Mouse (Mus musculus) liver, embryonic 11.5 days (tissue): Measurements from ENCODE around the gene Dst. TPM values are rescaled to one million over a fixed set of nuclear protein-coding genes. Genes with fewer than 3 reads are reported as not detected.

Experiments used
- ATAC-seq: fragments of 200-750 bp; cut with Nextera tagmentation; replicated peaks from 2 replicates; pipeline ENCODE4 v1.8.0; 2017; ENCODE audit warnings: moderate number of reproducible peaks, mild to moderate bottlenecking, moderate TSS enrichment, moderate library complexity; ENCODE audit not compliant: low FRiP score
- DNase-seq: peaks from one replicate; pipeline ENCODE4 v3.0.0-alpha.2; 2017; ENCODE audit warnings: low spot score
- H3K27ac ChIP-seq: fragments of 300-500 bp; sonication (generic); 2 replicates; pipeline ENCODE4 v1.5.1; 2014; ENCODE audit warnings: mild to moderate bottlenecking, low read depth, low read length, control low read depth
- H3K27me3 ChIP-seq: fragments of 300-500 bp; sonication (generic); replicated peaks from 2 replicates; pipeline ENCODE4 v1.6.1; 2014; ENCODE audit warnings: low read length, mixed read lengths; ENCODE audit not compliant: control insufficient read depth, insufficient read depth
- H3K36me3 ChIP-seq: fragments of 300-500 bp; sonication (generic); 2 replicates; pipeline ENCODE4 v1.6.1; 2014; ENCODE audit warnings: mild to moderate bottlenecking, low read length, moderate library complexity, mixed read lengths; ENCODE audit not compliant: control insufficient read depth, insufficient read depth
- H3K4me1 ChIP-seq: fragments of 300-500 bp; sonication (generic); replicated peaks from 2 replicates; pipeline ENCODE4 v1.6.1; 2014; ENCODE audit warnings: low read length, mixed read lengths; ENCODE audit not compliant: control insufficient read depth, insufficient read depth
- H3K4me2 ChIP-seq: fragments of 300-500 bp; sonication (generic); 2 replicates; pipeline ENCODE4 v1.6.1; 2014; ENCODE audit warnings: mild to moderate bottlenecking, control low read depth, moderate library complexity
- H3K4me3 ChIP-seq: fragments of 300-500 bp; sonication (generic); 2 replicates; pipeline ENCODE4 v1.5.1; 2014; ENCODE audit warnings: low read depth, low read length, control low read depth
- H3K9ac ChIP-seq: fragments of 300-500 bp; sonication (generic); 2 replicates; pipeline ENCODE4 v1.6.1; 2014; ENCODE audit warnings: low read depth, low read length, control low read depth
- H3K9me3 ChIP-seq: fragments of 300-500 bp; sonication (generic); 2 replicates; pipeline ENCODE4 v1.6.1; 2016; ENCODE audit warnings: low read length, inconsistent platforms, mixed read lengths; ENCODE audit not compliant: control insufficient read depth
- WGBS: fragments of 180-500 bp; shearing (Covaris S2); extraction: QIAGEN DNeasy Blood & Tissue Kit; methylation state at CpG from one replicate; pipeline ENCODE4 v1.1.7; 2014; 5-methylcytosine and 5-hydroxymethylcytosine counted together
- polyA plus RNA-seq: library from polyadenylated mRNA; unstranded; fragments of >200 nt; fragmentation: Nextera tagmentation; extraction: Ambion mirVana; gene quantifications from 2 replicates; pipeline ENCODE4 v1.2.1, GENCODE M21; 2014

The Dst gene
- polyA plus RNA-seq, 1 experiment from 2014 or later, result 9.4 TPM

GRCm38 (mm10) chr1:34070991-34071639 is 163.1 kb downstream of the Dst start:
- no peaks in the 10 kb centered on the region for H3K36me3 ChIP-seq
- no peaks in the 10 kb centered on the region for H3K27me3 ChIP-seq
- no peak for DNase-seq
- H3K4me3 ChIP-seq, result no peak overlapping the region
- H3K4me1 ChIP-seq, result peaks cover 4% of the 10 kb centered on the region
- H3K4me2 ChIP-seq, result no peak overlapping the region
- WGBS, result 77% methylated on average over 6 of the region's 6 CpGs
- ATAC-seq, result no peak
- H3K9ac ChIP-seq, result no peak overlapping the region
- H3K27ac ChIP-seq, result no peak overlapping the region
- no peaks in the 10 kb centered on the region for H3K9me3 ChIP-seq

DNA sequence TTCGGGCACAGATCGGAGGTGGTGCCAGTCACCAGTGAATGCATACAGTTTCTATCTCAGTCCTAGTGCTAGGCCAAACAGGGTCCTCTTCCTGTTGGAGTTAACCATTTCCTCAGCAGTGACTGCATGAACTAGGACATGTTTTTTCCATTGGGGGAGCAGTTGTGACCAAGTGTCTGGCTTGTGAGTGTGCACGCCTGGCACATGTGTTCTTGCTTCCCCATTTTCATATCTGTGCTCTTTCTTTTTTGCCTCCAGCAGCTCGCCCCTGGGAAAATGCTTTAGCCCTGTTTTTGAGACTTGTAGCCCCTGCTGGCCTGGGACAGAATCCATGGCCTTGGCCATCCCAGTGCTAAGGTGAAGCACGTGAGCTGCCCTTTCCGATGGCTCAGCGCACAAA is 164.2 kb downstream of the Dst start:
- 70% methylated on average over 7 of the region's 7 CpGs for WGBS
- H3K36me3 ChIP-seq, result no peaks in the 10 kb centered on the region
- no peaks in the 10 kb centered on the region for H3K9me3 ChIP-seq
- no peak overlapping the region for H3K27ac ChIP-seq
- H3K9ac ChIP-seq, result no peak overlapping the region
- no peak for DNase-seq
- H3K4me1 ChIP-seq, result peaks cover 4% of the 10 kb centered on the region
- ATAC-seq, result no peak
- no peaks in the 10 kb centered on the region for H3K27me3 ChIP-seq
- H3K4me3 ChIP-seq, result no peak overlapping the region
- no peak overlapping the region for H3K4me2 ChIP-seq

- H3K4me1 ChIP-seq, result peaks cover 4% of the 10 kb centered on the region
- H3K9ac ChIP-seq, result no peak overlapping the region
- no peaks in the 10 kb centered on the region for H3K9me3 ChIP-seq
- no peak overlapping the region for H3K4me2 ChIP-seq
- no peaks in the 10 kb centered on the region for H3K27me3 ChIP-seq
- H3K27ac ChIP-seq, result no peak overlapping the region
- no peak for DNase-seq
- 56% methylated on average over 10 of the region's 10 CpGs for WGBS
- no peaks in the 10 kb centered on the region for H3K36me3 ChIP-seq
- no peak; the same call in 1 of the 2 replicates for ATAC-seq
- no peak overlapping the region for H3K4me3 ChIP-seq
Measured at GRCm38 (mm10) chr1:34073436-34074169, 165.6 kb downstream of the Dst start.

- Histone ChIP-seq H3K4me1 (peaks cover 4% of the 10 kb centered on the region), H3K27me3 (no peaks in the 10 kb centered on the region), H3K9me3 (no peaks in the 10 kb centered on the region), H3K36me3 (no peaks in the 10 kb centered on the region), H3K4me3 (no peak overlapping the region), H3K9ac (no peak overlapping the region), H3K27ac (no peak overlapping the region), H3K4me2 (no peak overlapping the region)
- WGBS, result 43% methylated on average over 15 of the region's 15 CpGs
- DNase-seq (no peak), ATAC-seq (no peak)
Measured at GRCm38 (mm10) chr1:34074245-34075187, 166.5 kb downstream of the Dst start.

GRCm38 (mm10) chr1:34076701-34077421 is 168.8 kb downstream of the Dst start:
- WGBS, result 9% methylated on average over 12 of the region's 12 CpGs
- Histone ChIP-seq H3K9me3 (no peaks in the 10 kb centered on the region), H3K9ac (no peak overlapping the region), H3K4me3 (no peak overlapping the region), H3K36me3 (no peaks in the 10 kb centered on the region), H3K27me3 (no peaks in the 10 kb centered on the region), H3K4me2 (peak overlapping the region; percentile 40), H3K4me1 (peaks cover 4% of the 10 kb centered on the region), H3K27ac (no peak overlapping the region)
- DNase-seq (no peak), ATAC-seq (no peak)

DNA sequence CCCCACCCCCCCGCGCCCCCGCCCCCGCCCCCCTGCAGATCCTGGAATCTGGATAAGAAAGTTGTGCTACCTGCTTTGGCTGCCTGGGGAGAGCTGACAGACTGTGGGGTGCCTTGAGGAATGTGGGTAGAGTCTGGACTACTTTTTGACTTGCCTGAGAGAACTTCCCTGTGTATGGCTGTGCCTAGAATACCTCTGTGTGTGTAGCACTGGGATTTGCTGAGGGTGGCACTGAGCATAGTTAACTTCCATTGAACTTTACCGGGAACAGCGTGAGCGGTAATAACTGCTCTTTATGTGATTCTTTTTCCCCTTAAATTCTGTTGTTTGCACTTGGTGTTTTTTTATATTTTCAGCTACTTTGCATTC is 169.4 kb downstream of the Dst start:
- Histone ChIP-seq H3K27ac (no peak overlapping the region), H3K4me1 (peaks cover 4% of the 10 kb centered on the region), H3K36me3 (no peaks in the 10 kb centered on the region), H3K4me3 (no peak overlapping the region), H3K27me3 (no peaks in the 10 kb centered on the region), H3K9me3 (no peaks in the 10 kb centered on the region), H3K4me2 (peak overlapping the region; percentile 40; the same call in 1 of the 2 replicates), H3K9ac (no peak overlapping the region)
- WGBS, result 23% methylated on average over 7 of the region's 7 CpGs
- ATAC-seq (no peak), DNase-seq (no peak)

DNA sequence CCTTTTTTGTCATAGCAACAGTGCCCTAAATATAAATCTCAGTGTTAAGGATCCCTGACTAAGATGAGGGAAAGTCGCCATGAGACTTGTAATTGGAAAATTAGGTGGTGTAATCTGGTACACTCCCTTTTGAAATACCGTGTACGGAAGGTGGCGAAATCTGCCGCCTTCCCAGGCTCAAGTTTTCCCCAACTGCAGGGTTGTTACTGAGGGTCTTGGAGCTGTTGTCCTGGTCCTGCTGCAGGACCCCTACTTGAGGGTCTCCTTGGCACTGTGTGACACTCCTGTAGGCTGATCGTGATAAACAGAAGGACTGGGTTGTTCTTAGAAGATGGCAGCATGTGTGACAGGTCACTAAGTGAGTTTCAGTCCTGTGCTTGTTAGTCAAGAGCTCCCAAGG is 169.9 kb downstream of the Dst start:
- Histone ChIP-seq H3K27me3 (no peaks in the 10 kb centered on the region), H3K4me1 (peaks cover 4% of the 10 kb centered on the region), H3K27ac (no peak overlapping the region), H3K4me2 (no peak overlapping the region), H3K36me3 (no peaks in the 10 kb centered on the region), H3K4me3 (no peak overlapping the region), H3K9me3 (no peaks in the 10 kb centered on the region), H3K9ac (no peak overlapping the region)
- no peak for ATAC-seq
- no peak for DNase-seq
- 73% methylated on average over 6 of the region's 6 CpGs for WGBS

- Histone ChIP-seq H3K4me2 (no peak overlapping the region), H3K4me1 (no peaks in the 10 kb centered on the region), H3K27me3 (no peaks in the 10 kb centered on the region), H3K9me3 (peaks cover 3% of the 10 kb centered on the region; the same call in 1 of the 2 replicates), H3K9ac (no peak overlapping the region), H3K27ac (no peak overlapping the region), H3K36me3 (no peaks in the 10 kb centered on the region), H3K4me3 (no peak overlapping the region)
- 85% methylated on average over 3 of the region's 3 CpGs for WGBS
- ATAC-seq (no peak), DNase-seq (no peak)
Measured at GRCm38 (mm10) chr1:34089011-34089410, 181.0 kb downstream of the Dst start.
